Mouse (Mus musculus) myocyte (in vitro differentiated cells): ENCODE data around the gene Mrtfa.

ENCODE experiments used
- CEBPB ChIP-seq: IDR thresholded peaks from 2 replicates; pipeline ENCODE4 v1.6.1; 2011; ENCODE audit warnings: mild to moderate bottlenecking, moderate library complexity; ENCODE audit not compliant: poor library complexity, insufficient read depth, severe bottlenecking
- E2F4 ChIP-seq: IDR thresholded peaks from one replicate; pipeline ENCODE4 v1.6.1; 2011; ENCODE audit warnings: mild to moderate bottlenecking, control low read depth, moderate library complexity; ENCODE audit not compliant: insufficient read depth
- MAX ChIP-seq: IDR thresholded peaks from one replicate; pipeline ENCODE4 v1.6.1; 2011; ENCODE audit warnings: low read depth, mild to moderate bottlenecking, control low read depth
- MYOD1 ChIP-seq, 3 experiments: IDR thresholded peaks; one replicate each; pipeline ENCODE4 v1.6.1; 2011; ENCODE audit warnings: control low read depth in 2 of 3, low read depth in 2 of 3, mild to moderate bottlenecking in 2 of 3, moderate library complexity in 1 of 3; ENCODE audit not compliant: insufficient read length in 2 of 3, control insufficient read depth in 1 of 3
- POLR2A ChIP-seq: IDR thresholded peaks from one replicate; pipeline ENCODE4 v1.6.1; 2011; ENCODE audit warnings: low read depth, mild to moderate bottlenecking, control low read depth, moderate library complexity; ENCODE audit not compliant: insufficient read length
- POLR2AphosphoS2 ChIP-seq: IDR thresholded peaks from one replicate; pipeline ENCODE4 v1.6.1; 2011; ENCODE audit warnings: low read depth, control low read depth; ENCODE audit not compliant: insufficient read length
- REST ChIP-seq: IDR thresholded peaks from one replicate; pipeline ENCODE4 v1.6.1; 2011; ENCODE audit warnings: mild to moderate bottlenecking, control low read depth, moderate library complexity; ENCODE audit not compliant: insufficient read depth, insufficient read length
- SRF ChIP-seq: IDR thresholded peaks from one replicate; pipeline ENCODE4 v1.6.1; 2011; ENCODE audit warnings: low read depth; ENCODE audit not compliant: control insufficient read depth, insufficient read length
- TCF12 ChIP-seq: IDR thresholded peaks from one replicate; pipeline ENCODE4 v1.6.1; 2011; ENCODE audit warnings: mild to moderate bottlenecking, control low read depth; ENCODE audit not compliant: poor library complexity, insufficient read depth, severe bottlenecking
- USF1 ChIP-seq: IDR thresholded peaks from one replicate; pipeline ENCODE4 v1.6.1; 2011; ENCODE audit warnings: low read depth, mild to moderate bottlenecking, control low read depth, moderate library complexity

GRCm38 (mm10) chr15:81060975-81061374 lies 129.6 kb downstream of the Mrtfa start:
- TF ChIP-seq USF1 (no peak), POLR2A (no peak), POLR2AphosphoS2 (no peak), MYOD1 (IDR thresholded peaks at IDR 0.05; ENCODE audit: control insufficient read depth in 1 of 3, insufficient read length in 2 of 3, low read depth in 2 of 3) (no peak), MAX (no peak), SRF (no peak), TCF12 (no peak), E2F4 (no peak), REST (no peak), CEBPB (no peak)
